Mouse (Mus musculus) heart, adult 2 months (tissue): ENCODE measurements around the gene Apba2.

ENCODE experiments used
- CTCF ChIP-seq: fragments of 200-600 bp; IDR thresholded peaks from 2 replicates; pipeline ENCODE4 v1.8.1; 2022; ENCODE audit warnings: antibody characterized with exemption, mild to moderate bottlenecking, moderate library complexity
- POLR2A ChIP-seq: fragments of 200-500 bp; IDR thresholded peaks from 2 replicates; pipeline ENCODE4 v1.6.1; 2011; ENCODE audit warnings: mild to moderate bottlenecking, low read depth, low read length, control low read depth; ENCODE audit not compliant: insufficient read depth

GRCm38 (mm10) chr7:64521695-64522408 lies 20.3 kb downstream of the Apba2 start:
- TF ChIP-seq CTCF (no peak), POLR2A (no peak)
